Mouse (Mus musculus) embryonic stem cell, embryonic (primary cell): Measurements from ENCODE around the gene Cyp4a32.
"Not testable (repeated sequence)": the region's sequence is repeated elsewhere in the genome, so short reads cannot be mapped to it uniquely, and the experiment has no call there.

ENCODE experiments used
- CTCF ChIA-PET, 4 experiments: fragments of 300-600 bp in 2 of 4; fragments of 350-600 bp in 2 of 4; sonication (Branson Sonifier 250); formaldehyde crosslinking; loops; one replicate each; lab custom pipeline; 2022; ENCODE audit warnings: inconsistent platforms in 2 of 4; lab: Charles Lee
- POLR2A ChIA-PET, 4 experiments: fragments of 300-600 bp in 2 of 4; fragments of 350-600 bp in 2 of 4; sonication (Branson Sonifier 250); formaldehyde crosslinking; loops; one replicate each; lab custom pipeline; 2022; ENCODE audit warnings: antibody characterized with exemption in 4 of 4, inconsistent platforms in 1 of 4; lab: Charles Lee

Cyp4a32 gene

GRCm38 (mm10) chr4:115650866-115651265 is 50.1 kb downstream of the Cyp4a32 start:
- CTCF ChIA-PET = interaction anchor here in 1 of 4 experiments (0.6 kb wide), 1 partner anchor 59 kb away, joined by 3 read pairs; no protein-coding TSS in a partner anchor

DNA sequence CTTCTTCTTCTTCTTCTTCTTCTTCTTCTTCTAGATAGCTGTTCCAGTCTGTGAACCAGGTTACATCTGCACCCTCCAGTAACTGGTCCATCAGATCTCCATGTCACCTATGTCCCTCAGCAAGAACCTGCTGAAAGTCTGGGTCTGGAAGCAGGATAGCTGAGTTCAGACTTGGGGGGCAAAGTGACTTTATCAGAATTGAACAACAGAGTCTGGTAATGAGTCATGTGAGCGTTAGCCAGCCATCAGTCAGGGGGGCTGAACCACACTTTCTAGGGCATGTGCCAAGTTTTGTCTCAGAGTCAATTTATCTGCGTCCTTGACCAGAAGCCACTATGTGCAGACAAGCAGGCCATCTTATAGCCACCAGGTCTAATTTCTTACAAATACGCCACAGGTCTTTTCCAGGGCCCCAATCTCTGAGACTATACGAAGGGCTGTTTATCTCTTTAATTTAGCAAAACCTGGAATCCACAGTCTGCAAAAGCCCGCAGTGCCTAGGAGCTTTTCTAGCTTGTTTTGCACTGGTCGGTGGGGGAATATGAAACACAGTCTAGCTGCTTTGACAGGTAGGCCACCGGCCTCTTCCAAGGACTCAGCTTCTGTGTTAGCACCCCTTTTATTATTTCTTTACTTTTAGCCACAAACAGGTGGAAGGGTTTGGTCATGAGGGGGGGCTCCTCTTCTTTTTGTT is 55.2 kb downstream of the Cyp4a32 start:
- CTCF ChIA-PET, POLR2A ChIA-PET: not testable (repeated sequence)

More at GRCm38 (mm10) chr4:115650866-115651265, 50.1 kb downstream of the Cyp4a32 start:
- POLR2A ChIA-PET = interaction anchor here in 1 of 4 experiments (0.8 to 1.0 kb wide), 2 partner anchors 9 to 571 kb away, joined by 3 read pairs; no protein-coding TSS in a partner anchor

GRCm38 (mm10) chr4:115656535-115656922 is 55.8 kb downstream of the Cyp4a32 start:
- CTCF ChIA-PET, POLR2A ChIA-PET: not testable (repeated sequence)

DNA sequence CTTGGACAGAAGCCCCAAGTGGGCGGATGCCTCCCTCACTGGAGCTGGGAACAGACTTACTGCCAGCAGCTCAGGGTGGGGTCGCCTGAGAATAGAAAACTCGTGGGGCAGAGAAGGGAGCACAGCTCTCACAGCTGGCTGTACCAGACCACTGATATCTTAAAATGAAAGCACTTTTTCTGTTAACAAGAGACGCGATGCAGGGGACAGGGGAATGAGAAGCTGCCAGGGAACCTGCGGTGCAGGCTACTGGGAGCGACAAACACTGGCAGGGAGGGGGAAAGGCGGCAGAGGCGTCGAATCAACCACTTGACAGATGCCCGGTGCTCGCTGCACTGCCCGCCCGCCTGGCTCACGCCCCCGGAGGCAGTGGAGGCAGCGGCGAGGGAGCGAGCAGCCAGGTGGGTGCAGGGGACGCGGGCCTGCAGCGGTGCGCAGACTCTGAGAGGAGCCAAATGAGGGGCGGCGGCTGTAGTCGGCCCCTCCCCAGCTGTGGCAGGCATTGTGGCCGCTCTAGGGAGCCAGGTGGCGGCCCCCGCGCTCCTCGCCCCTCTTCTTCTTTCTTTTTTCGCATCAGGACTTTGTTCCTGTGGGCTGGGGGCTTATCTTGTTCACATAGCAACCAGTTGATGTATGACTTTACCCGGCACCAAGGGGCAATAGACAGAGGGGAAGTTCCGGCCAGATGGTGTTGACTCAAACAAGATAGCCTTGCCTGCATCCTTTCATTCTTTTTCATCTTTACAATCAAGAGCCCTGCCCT is 56.5 kb downstream of the Cyp4a32 start:
- ChIA-PET POLR2A (interaction anchor here in 3 of 4 experiments (0.6 kb wide), 3 partner anchors 212 to 1046 kb away, joined by 3 to 4 read pairs (median 4); no protein-coding TSS in a partner anchor), CTCF (interaction anchor here in 1 of 4 experiments (0.6 to 0.7 kb wide), 2 partner anchors 268 to 324 kb away, joined by 4 to 12 read pairs; no protein-coding TSS in a partner anchor)

DNA sequence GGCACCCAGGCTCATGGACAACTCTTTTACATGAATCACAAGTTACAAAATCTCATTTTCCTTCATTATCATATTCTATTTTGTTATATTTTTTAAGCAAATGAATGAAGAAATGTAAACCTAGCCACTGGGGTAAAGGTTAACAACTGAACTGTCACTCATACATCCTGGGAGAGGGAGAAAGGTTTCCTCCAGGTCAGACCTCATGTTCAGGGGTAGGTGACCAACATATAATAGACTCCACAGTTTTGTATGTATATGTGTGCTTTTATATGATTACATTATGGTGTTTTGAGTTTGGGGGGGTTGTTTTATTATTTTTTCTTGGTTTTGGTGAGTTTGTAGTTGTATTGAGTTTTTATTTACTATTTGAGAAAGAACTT is 57.1 kb downstream of the Cyp4a32 start:
- POLR2A ChIA-PET = no interaction called here

GRCm38 (mm10) chr4:115659190-115659589 is 58.4 kb downstream of the Cyp4a32 start:
- ChIA-PET CTCF (no interaction called here), POLR2A (interaction anchor here in 1 of 4 experiments (1.0 kb wide), 1 partner anchor 8 kb away, joined by 3 read pairs; no protein-coding TSS in a partner anchor)

More for the DNA sequence above, 57.1 kb downstream of the Cyp4a32 start:
- CTCF ChIA-PET = no interaction called here
